Comparison of ENCODE assay signal across 8 mouse cellular contexts in genomic region chr10:17946046-17946445, GRCm38 (mm10). TPM values are rescaled to one million over a fixed set of nuclear protein-coding genes. Genes with fewer than 3 reads are reported as not detected.
DNase-seq lines count a peak whose midpoint lies in the region; ATAC-seq lines count a peak whose summit lies in the region.

No protein-coding gene starts in this region.

- H3K27ac ChIP-seq in heart, embryonic 14.5 days (replicated peaks in 1 of 2; ENCODE audit: control insufficient read depth in 1 of 2, insufficient read depth in 1 of 2, low read depth in 2 of 2, low read length in 2 of 2): no peak overlapping the region
- H3K27ac ChIP-seq in embryonic facial prominence, embryonic 14.5 days (replicated peaks; ENCODE audit: low read depth, low read length): no peak overlapping the region
- no peak overlapping the region for H3K27ac ChIP-seq in intestine, embryonic 15.5 days
- H3K27ac ChIP-seq in midbrain, embryonic 15.5 days: no peak overlapping the region

- H3K4me2 ChIP-seq in heart, embryonic 14.5 days (ENCODE audit: low read length): peak overlapping the region; percentile 63
- H3K4me2 ChIP-seq in embryonic facial prominence, embryonic 14.5 days (ENCODE audit: low read depth, low read length): peak overlapping the region; percentile 61
- peak overlapping the region; percentile 68 for H3K4me2 ChIP-seq in intestine, embryonic 15.5 days (replicated peaks)
- H3K4me2 ChIP-seq in midbrain, embryonic 15.5 days: peak overlapping the region; percentile 64

- no peak for ATAC-seq in heart, embryonic 14.5 days (ENCODE audit: insufficient number of reproducible peaks, insufficient read depth, low FRiP score, low read depth)
- ATAC-seq in embryonic facial prominence, embryonic 14.5 days (ENCODE audit: low read depth): no peak
- no peak for ATAC-seq in intestine, embryonic 15.5 days
- ATAC-seq in midbrain, embryonic 15.5 days (replicated peaks): no peak

- H3K9me3 ChIP-seq in heart, embryonic 14.5 days (ENCODE audit: control insufficient read depth, low read length): no peaks in the 10 kb centered on the region
- no peaks in the 10 kb centered on the region for H3K9me3 ChIP-seq in embryonic facial prominence, embryonic 14.5 days (ENCODE audit: control insufficient read depth, low read length)
- H3K9me3 ChIP-seq in intestine, embryonic 15.5 days: no peaks in the 10 kb centered on the region
- no peaks in the 10 kb centered on the region for H3K9me3 ChIP-seq in midbrain, embryonic 15.5 days

- 0 out of 2 replicates have a peak, but pooled peaks cover 3% of the 10 kb centered on the region for H3K36me3 ChIP-seq in heart, embryonic 14.5 days (ENCODE audit: control insufficient read depth, insufficient read depth, low read length)
- H3K36me3 ChIP-seq in embryonic facial prominence, embryonic 14.5 days (ENCODE audit: control insufficient read depth, insufficient read depth, low read length): peaks cover 9% of the 10 kb centered on the region; the same call in 1 of the 2 replicates
- H3K36me3 ChIP-seq in intestine, embryonic 15.5 days: no peaks in the 10 kb centered on the region
- H3K36me3 ChIP-seq in midbrain, embryonic 15.5 days (replicated peaks): no peaks in the 10 kb centered on the region

- peak overlapping the region in 1 of 2 experiments; percentile 84; a peak in 2 of 4 replicates for H3K4me3 ChIP-seq in heart, embryonic 14.5 days (ENCODE audit: control insufficient read depth in 1 of 2, insufficient read depth in 1 of 2, low read depth in 1 of 2, low read length in 2 of 2)
- peak overlapping the region; percentile 82 for H3K4me3 ChIP-seq in embryonic facial prominence, embryonic 14.5 days (ENCODE audit: low read depth, low read length)
- no peak overlapping the region for H3K4me3 ChIP-seq in intestine, embryonic 15.5 days (replicated peaks)
- H3K4me3 ChIP-seq in midbrain, embryonic 15.5 days: peak overlapping the region; percentile 95

- no peaks in the 10 kb centered on the region for H3K27me3 ChIP-seq in heart, embryonic 14.5 days (ENCODE audit: control insufficient read depth, insufficient read depth, low read length)
- no peaks in the 10 kb centered on the region for H3K27me3 ChIP-seq in embryonic facial prominence, embryonic 14.5 days (replicated peaks; ENCODE audit: control insufficient read depth, insufficient read depth, low read length)
- no peaks in the 10 kb centered on the region for H3K27me3 ChIP-seq in intestine, embryonic 15.5 days (replicated peaks)
- no peaks in the 10 kb centered on the region for H3K27me3 ChIP-seq in midbrain, embryonic 15.5 days (replicated peaks)

- DNase-seq in heart, postnatal 36 days: no peak
- no peak for DNase-seq in embryonic facial prominence, embryonic 14.5 days (ENCODE audit: low spot score)
- no peak for DNase-seq in testis, postnatal 10 days (ENCODE audit: low spot score)
- no peak for DNase-seq in adrenal gland, postnatal 4 days (ENCODE audit: low spot score in 2 of 2)
- DNase-seq in kidney, adult 9 months: no peak

- WGBS in heart, embryonic 14.5 days: 7% methylated on average over 3 of the region's 3 CpGs
- WGBS in embryonic facial prominence, embryonic 14.5 days: 46% methylated on average over 3 of the region's 3 CpGs
- 47% methylated on average over 3 of the region's 3 CpGs for WGBS in intestine, embryonic 15.5 days
- WGBS in midbrain, embryonic 15.5 days: 49% methylated on average over 3 of the region's 3 CpGs

- H3K9ac ChIP-seq in heart, embryonic 14.5 days (ENCODE audit: low read length): peak overlapping the region; percentile 97
- peak overlapping the region; percentile 54 for H3K9ac ChIP-seq in embryonic facial prominence, embryonic 14.5 days (ENCODE audit: low read depth, low read length)
- no peak overlapping the region for H3K9ac ChIP-seq in intestine, embryonic 15.5 days
- H3K9ac ChIP-seq in midbrain, embryonic 15.5 days: peak overlapping the region; percentile 31; the same call in 1 of the 2 replicates

- H3K4me1 ChIP-seq in heart, embryonic 14.5 days (ENCODE audit: control insufficient read depth in 2 of 2, insufficient read depth in 2 of 2, low read length in 2 of 2): peaks cover 2 to 12% of the 10 kb centered on the region in 2 experiments; a peak in 3 of 4 replicates
- H3K4me1 ChIP-seq in embryonic facial prominence, embryonic 14.5 days (ENCODE audit: control insufficient read depth, insufficient read depth, low read length): peaks cover 8% of the 10 kb centered on the region
- H3K4me1 ChIP-seq in intestine, embryonic 15.5 days (replicated peaks): 0 out of 2 replicates have a peak, but pooled peaks cover 4% of the 10 kb centered on the region
- peaks cover 14% of the 10 kb centered on the region for H3K4me1 ChIP-seq in midbrain, embryonic 15.5 days

- intact Hi-C loops in heart, postnatal 36 days (cut with DNase I): loop anchor here (5.0 kb wide), 3 partner anchors 76 to 224 kb away; partner anchors contain the start of genes Abracl, Cited2 and Txlnb

RNA-seq across cellular contexts. Expression of gene Heca, which starts 1.8 kb away (rescaled TPM):
- polyA plus RNA-seq in heart, embryonic 14.5 days (2014; fragmentation: Nextera tagmentation; extraction: Ambion mirVana): 6.1 and 6.4 TPM in 2 replicates
- total RNA-seq in heart, postnatal 36 days (2021): 10 to 100 TPM; 33.4 to 34.3 TPM
- polyA plus RNA-seq in embryonic facial prominence, embryonic 14.5 days (2014; fragmentation: Nextera tagmentation; extraction: Ambion mirVana): 8.2 and 8.5 TPM in 2 replicates
- 3.2 and 3.5 TPM in 2 replicates for polyA plus RNA-seq in intestine, embryonic 15.5 days (2015; fragmentation: Nextera tagmentation; extraction: Ambion mirVana)
- 4.5 and 6.4 TPM in 2 replicates for polyA plus RNA-seq in midbrain, embryonic 15.5 days (2015; fragmentation: Nextera tagmentation; extraction: Ambion mirVana)
- total RNA-seq in adrenal gland, postnatal 4 days (2021): 10 to 100 TPM; 45.7 to 48.6 TPM
